Mouse (Mus musculus): ENCODE results near the gene Mrps34.

The Mrps34 gene

DNA sequence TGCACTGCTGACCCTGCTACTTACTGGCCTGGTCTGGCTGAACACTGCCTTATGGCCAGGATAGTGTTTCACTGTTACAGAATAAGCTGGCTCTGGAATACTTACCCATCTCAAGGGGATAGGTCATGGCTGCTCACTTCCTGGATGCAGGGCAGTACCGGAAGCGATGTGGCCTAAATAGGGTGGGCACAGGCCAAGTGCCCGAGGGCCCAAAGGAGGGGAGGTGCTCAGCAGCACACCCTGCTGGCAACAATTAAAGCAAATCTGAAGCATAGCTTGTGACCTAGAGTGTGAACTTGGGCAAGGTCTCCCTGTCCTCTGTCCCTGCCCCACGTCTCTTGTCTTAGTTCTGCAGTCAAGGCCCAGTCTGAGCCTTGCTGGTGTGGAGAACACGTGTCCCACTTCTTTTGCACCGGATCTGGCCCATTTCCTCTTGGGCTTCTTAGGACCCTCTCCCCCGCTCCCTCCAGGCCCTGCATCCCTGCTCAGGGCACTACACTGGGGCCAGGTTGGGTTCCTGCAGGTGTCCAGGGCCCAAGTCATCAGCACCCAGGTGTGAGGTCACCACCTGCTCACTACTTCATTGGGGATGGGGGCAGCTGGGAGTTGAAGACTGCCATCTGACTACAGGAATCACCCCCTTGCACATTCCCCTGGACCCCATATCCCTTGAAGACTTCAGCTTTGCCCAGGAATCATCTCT, 13.0 kb upstream of the Mrps34 start:
- no peak for DNase-seq (ENCODE audit: low spot score in 2 of 2)

DNA sequence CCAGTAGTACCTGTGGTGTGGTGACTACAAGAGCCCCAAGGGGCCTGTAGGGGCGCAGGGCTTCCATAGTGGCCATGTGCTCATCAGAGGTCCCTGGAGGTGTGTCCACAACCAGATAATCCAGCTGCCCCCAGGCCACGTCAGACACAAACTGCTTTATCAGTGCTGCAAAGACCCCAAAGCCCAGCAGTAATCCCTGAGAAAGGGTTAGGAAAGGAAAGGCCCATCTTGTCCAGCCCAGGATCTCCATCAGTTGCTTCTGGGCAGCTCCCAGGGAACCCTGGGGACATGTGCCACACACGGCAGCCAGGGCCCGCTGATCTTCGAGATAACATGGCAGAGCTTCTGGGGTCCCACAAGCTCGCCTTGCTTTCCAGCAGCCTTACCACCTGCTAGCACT, 10.5 kb upstream of the Mrps34 start:
- no peak for DNase-seq (ENCODE audit: low spot score in 2 of 2)

DNA sequence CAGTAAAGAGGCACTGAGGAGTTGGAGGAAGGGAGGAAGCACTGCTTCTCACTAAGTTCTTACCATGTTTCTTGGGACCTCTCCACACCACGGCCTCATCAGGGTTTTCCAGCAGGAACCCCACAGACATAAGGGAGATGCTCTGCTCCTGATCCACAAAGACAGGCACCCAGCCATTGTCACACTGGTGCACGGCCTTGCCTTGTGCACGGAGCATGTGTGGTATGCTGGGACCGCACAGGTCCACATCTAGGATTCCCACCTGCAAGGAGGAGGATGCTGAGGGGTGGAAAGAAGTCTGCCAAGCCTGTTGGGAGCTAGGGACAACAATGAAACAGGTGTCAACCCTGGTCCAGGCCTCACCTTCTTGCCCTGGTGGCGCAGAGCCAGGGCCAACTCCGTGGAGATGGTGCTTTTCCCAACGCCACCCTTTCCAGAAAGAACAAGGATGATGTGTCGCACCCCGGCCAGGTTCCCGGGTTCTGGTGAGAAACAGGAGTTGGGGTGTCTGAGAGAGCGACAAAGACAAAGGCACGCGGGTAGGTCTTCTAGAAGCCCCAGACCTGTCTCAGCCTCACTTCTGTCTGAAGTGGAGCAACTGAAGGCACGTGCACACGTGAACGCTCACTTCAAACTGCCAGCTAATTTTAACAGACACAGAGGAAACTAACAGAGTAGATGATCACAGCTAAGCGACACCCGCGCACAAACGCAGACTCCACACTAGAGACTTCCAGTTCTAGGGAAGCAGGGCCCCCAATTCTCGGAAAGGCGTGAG, 9.4 kb upstream of the Mrps34 start:
- no peak for DNase-seq (ENCODE audit: low spot score in 2 of 2)

DNA sequence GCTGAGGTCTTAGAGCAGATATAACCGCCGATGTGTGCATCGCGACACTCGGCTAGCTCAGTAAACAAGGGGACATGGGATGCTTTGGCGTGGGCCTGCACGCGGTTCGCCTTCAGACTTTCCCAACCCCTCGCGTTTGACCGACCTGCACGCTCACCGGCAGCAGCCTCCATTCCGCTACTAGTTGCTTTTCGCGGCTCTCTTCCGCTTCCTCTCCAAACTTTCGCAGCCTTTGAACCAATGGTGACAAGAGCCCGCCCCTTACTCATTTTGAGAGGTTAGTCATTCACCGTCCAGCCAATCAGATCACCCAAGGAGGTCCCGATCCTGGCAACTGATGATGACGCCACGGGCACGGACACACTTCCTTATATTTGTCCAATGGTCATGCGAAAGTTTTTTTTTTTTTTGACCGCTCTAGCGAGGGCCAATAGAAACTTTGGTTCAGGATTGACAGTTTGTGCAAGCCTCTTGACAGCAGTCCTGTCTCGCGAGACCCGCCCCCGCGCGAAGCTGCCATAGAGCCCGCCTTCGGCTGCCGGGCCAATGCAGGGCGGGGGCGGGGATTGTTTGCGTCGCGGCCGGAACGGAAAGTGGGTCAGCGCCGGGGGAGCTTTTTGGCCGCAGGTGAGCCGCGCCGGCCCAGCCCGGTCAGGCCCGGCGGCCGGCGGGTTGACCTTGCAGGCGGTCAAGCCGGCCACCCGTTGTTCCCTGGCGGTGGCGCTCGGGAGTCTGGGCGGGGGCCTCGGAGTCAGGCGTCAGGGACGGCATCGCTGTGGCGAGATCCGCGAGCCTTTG, 8.6 kb upstream of the Mrps34 start, which contains the start of the genes Nubp2 and Spsb3:
TSS of gene Nubp2 (minus strand) at position 216 of the 798 bp plus-strand sequence.
TSS of gene Spsb3 (plus strand) at position 510 of the 798 bp plus-strand sequence.
- peak; percentile 99 to 100 for DNase-seq (ENCODE audit: low spot score in 2 of 2)

DNA sequence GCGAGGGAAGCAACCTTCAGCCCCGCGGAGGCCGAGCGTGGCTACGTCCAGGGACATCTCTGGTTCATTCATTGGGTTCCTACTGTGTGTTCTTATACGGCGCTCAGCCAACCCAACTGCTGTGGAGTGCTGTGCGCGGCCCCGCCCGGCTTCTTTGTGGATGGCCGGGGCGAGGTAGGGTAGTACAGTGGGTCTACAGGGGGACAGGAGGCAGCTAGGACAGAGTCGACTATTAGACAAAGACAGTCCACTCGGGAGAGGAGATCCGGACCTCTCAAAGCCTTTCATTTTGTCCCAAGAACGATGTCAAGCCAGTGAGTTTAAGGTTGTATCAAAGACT, 8.0 kb upstream of the Mrps34 start:
- no peak for DNase-seq (ENCODE audit: low spot score in 2 of 2)

DNA sequence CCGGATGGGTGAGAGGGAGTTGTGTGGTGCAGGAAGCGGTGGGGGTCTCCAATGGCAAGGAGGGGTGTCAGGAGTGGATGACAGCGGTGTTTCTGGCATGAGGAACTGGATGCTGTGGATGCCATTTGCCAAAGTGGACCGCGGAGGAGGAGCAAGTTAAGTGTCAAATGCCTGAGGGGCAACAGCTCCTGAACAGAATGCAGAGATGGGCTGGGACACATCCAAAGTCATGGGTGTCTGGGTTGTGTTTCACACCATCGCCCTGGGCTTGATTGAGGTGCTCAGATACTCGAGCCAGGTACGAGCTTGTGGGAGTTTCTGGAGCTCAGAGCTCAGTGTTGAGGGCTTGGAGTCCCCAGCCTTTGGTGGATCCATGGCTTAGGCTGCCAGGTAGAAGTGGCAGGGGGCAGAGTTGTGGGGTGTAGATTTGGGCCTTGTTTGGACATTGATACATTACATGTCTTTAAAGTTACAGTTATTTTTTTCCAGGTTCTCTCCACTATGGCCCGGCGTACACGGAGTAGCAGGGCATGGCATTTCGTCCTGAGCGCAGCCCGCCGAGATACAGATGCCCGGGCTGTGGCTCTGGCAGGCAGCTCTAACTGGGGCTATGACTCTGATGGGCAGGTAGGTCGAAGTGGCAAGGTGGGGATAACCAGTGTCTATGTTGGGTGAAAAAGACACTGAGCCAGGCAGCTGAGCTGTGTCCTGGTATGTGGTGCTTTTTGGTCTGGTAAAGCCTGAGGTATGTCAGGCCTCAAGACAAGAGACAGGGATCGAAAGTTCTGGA, 7.4 kb upstream of the Mrps34 start:
- DNase-seq (ENCODE audit: low spot score in 2 of 2), result no peak

DNA sequence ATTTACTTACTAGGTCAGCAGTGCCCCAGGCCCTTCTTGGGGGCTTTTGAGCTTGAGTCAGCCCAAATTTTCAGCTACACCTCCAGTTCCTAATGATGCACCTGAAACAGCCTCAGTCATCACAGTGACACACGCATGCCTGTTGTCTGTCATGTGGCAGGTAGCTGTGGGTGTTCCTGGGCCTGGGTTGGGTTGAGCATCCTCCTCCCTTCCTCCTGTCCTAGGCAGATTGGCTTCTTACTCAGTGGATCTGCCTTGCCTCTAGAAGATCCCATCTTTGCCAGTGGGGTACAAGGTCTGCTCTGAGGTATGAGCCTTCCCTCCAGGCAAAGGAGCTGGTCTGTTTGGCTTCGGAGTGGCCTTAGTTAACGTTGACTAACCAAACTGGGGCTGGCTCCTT, 6.1 kb upstream of the Mrps34 start:
- no peak for DNase-seq (ENCODE audit: low spot score in 2 of 2)

DNA sequence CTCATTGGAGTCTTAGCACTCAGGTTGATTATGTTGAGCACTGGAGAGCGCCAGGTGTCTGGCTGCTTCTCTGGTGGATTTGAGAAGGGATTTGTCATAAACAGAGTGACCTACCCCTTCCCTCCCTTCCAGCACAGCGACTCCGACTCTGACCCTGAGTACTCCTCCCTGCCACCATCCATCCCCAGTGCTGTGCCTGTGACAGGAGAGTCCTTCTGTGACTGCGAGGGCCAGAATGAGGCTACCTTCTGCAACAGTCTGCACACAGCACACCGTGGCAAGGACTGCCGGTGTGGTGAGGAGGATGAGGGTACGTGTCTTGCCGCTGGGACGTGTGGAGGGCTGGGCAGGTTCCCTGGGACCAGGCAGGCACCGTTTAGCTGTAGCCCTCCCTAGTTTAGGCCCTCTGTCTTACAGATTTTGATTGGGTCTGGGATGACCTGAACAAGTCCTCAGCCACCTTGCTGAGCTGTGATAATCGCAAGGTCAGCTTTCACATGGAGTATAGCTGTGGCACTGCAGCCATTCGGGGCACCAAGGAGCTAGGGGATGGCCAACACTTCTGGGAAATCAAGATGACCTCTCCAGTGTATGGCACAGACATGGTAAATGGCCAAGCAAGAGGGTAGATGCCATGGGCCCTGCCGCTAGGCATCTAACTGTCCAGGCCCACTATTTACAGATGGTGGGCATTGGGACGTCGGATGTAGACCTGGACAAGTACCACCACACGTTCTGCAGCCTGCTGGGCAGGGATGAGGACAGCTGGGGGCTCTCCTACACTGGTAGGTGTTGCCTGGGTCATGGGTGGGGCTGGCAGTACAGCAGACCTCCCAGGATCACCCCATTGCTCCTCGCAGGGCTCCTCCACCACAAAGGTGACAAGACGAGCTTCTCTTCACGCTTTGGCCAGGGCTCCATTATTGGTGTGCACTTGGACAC, 4.5 kb upstream of the Mrps34 start:
- no peak for DNase-seq (ENCODE audit: low spot score in 2 of 2)

DNA sequence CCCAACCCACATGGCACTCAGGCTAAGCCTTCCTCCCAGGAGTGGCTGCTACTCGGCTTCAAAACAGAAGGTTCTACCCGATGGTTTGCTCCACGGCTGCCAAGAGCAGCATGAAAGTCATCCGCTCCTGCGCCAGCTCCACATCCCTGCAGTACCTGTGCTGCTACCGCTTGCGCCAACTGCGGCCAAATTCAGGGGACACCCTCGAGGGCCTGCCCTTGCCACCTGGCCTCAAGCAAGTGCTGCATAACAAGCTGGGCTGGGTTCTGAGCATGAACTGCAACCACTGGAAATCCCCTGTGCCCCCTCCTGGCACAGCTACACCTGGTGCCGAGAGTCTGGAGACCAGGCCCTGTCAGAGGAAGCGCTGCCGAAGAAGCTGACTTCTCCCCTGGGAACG, 3.6 kb upstream of the Mrps34 start:
- no peak for DNase-seq (ENCODE audit: low spot score in 2 of 2)

DNA sequence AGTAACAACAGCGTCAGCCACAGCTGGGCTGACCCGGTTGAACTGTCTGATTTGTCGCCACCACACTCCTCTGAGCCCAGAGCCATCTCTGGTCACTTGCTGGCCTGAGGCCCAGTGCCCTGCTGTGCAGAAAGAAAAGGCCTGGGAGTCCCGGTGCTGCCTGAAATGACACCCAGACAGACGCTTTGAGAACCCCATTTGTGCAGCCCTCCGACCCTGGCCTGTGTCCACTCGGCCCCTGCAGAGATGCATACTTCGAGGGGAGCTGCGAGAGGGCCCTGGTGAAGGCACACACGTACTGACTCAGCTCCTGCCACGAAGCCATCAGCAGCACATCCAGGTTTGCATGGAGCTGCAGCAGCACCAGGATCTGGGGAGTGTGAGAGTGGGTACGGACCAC, 2.1 kb upstream of the Mrps34 start:
- no peak for DNase-seq (ENCODE audit: low spot score in 2 of 2)

DNA sequence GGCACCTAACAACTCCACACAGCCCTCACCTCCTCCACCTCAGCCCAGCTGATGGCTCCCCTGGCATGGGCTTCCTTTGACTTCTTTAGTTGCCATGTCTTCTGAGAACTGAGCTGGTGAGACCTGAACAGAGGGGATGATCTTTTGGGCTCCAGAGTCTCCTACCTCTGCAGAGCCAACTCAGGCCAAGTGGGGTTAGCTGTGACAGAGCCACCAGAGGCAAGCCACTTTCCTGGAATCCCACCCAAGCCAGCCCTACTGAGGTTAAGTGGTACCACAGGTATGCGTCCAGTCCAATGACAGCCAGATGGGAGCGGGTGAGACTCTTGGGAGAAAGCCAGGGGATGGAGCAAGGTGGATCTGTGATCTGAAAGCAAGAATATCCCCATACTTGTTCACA, 1.6 kb upstream of the Mrps34 start:
- no peak for DNase-seq (ENCODE audit: low spot score in 2 of 2)

DNA sequence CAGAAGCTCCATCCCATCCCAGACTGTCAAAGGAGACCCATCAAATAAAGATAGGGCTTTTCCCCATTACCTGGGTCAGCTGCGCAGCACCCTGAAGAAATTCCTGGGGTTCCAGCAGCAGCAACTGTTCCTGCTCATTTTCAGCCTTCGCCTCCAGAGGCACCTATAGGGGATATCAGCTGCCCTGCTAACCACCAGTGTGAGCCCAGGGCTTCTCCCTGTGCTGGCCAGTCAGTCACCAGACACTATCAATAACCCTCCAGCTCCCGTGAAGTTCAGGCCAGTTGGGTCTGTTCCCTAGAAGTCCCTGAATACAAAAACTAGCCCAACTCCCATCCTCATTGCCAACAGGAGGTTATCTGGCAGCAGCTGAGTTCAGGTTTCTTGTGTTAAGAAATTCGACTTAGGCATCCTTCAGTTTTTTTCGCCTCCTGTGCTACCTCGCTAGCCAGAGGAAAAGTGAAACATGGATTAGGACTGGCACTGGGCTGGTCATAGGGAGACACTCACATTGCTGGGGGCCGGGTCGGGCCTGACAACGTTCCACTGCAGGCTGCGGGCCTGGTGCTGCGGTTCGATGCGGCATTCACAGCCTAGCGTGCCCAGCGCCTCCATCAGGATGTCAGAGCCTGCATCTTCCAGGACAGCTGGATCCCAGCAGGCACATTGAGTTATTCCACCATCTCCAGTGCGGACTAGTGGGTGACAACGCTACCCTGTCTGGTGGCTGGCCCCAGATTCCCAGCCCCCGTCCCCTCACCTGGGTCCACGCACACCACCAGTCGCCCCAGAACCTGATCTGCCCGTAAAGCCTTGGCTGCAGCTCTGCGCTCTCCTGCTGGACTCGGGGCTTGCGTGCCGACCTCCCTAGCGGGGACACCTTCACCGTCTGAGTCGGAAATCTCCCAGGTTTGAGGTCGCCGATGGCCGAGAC, 588 bp upstream of the Mrps34 start:
- DNase-seq (ENCODE audit: low spot score in 2 of 2), result no peak

DNA sequence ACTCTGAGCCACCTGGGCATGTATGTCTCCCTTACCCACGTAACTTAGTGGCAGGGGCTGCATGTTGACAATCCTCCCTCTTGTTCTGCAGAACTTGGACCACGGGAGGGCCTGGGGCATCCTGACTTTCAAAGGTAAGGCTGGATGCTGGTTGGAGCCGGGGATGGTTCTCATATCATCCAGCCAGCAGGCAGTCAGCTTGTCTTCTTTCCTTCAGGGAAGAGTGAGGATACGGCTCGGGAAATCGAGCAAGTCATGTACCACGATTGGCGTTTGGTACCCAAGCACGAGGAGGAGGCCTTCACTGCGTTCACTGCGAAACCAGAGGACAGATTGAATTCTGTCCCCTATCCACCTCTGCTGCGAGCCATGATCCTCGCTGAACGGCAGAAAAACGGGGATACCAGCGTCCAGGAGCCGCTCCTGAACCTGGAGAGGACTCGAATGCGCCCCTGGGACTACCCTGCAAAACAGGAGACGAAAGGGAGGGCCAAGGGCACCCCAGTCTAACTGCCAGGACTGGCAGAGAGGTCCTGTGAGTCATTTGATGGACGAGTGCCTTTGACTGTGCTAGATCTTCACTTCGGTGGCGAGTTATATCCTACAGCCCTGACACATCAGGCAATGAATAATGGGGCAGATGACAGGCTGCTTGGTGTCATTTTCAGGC, 790 bp downstream of the Mrps34 start:
- DNase-seq (ENCODE audit: low spot score in 2 of 2), result no peak

DNA sequence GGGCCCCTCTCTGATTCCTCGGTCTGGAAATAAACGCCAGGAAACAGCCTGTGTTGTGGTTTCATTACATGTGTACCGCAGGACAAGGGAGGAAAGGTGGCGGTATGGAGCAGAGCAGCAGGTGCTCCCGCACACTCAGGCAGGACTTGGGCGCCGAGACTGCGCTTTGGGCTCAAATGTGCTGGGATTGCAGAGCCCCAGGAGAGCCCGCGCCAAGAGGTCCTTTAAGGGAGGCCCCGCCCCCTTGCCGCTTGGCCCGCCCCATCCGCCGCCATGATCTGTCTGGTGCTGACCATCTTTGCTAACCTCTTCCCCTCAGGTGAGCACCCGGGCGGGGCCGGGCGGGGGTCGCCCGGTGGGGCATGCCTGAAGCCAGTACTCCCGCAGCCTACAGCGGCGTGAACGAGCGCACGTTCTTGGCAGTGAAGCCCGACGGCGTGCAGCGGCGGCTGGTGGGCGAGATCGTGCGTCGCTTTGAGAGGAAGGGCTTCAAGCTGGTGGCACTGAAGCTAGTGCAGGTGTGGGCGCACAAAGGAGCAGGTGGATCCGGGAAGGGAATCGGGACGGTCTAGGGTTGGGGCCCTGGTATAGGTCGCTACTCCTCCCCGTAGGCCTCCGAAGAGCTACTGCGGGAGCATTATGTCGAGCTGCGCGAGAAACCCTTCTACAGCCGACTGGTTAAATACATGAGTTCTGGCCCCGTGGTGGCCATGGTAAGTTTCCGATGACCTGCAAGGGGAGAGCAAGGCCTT, 1.5 kb downstream of the Mrps34 start, which contains the start of gene Nme3:
TSS of gene Nme3 (plus strand) at position 260 of the 752 bp plus-strand sequence.
- peak; percentile 65 to 71 for DNase-seq (ENCODE audit: low spot score in 2 of 2)

DNA sequence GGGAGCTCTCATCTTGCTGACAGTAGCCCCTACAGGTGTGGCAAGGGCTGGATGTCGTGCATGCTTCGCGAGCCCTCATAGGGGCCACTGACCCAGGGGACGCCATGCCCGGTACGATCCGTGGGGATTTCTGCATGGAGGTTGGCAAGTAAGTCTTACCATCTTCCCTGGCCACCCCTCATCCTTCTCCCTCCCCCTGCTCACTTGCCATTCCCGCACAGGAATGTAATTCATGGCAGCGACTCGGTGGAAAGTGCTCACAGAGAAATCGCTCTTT, 2.0 kb downstream of the Mrps34 start:
- DNase-seq (ENCODE audit: low spot score in 2 of 2), result no peak

DNA sequence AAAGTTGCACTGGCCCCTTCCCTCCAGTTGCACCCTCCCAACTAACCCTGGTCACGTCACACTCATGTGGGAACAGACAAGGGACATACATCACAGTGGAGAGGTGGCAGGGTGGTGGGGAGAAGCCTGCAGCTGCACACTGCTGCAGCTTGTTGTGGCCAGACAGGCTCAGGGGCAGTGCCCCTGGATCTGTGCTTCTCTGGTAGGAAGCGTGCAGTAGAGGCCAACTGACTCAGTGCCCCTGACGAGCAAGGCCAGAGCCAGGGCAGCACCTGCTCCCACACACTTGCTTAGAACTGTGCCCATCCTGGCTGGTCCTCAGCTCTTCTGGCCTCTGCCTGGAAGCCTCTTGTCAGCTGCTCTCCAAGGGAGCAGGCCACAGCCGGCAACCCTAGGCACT, 2.7 kb downstream of the Mrps34 start:
- DNase-seq (ENCODE audit: low spot score in 2 of 2), result no peak

DNA sequence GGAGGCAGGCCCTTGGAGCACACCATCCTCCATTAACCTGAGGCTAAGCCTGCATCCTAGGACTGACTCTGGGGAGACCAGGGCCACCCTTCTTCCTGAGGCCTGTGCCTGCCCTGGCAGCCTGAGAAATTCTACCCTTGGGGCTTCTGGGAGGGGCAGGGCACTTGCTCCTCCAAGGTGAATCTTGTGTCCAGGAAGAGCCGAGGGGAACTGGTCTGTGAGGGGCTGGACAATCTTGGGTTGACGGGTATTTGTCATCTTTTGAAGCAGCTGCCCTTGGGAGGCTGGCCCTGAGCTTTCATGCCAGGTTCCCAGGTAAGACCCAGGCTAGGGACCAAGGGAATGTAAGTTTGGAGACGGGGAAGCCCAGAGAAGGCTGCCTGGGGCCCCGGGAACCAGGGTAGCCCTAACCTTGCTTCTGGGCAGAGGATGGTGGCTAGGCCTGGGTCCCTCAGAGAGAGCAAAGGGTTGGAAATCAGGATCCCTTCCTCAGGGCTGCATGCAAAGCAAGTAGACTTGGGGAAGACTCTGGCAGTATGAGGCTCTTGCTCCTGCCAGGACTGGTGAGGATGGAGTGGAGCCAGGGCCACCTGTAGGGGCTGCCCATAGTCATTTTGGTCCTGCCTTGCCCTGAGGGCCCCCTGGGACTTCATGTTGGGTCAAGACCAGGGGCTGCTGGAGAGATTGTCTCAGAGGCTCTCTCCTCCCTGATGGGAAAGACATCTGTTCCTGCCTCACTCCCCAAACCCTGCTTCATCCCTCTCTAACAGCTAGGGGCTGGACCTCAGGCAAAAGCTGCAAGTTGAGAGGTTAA, 3.3 kb downstream of the Mrps34 start:
- DNase-seq (ENCODE audit: low spot score in 2 of 2), result no peak

DNA sequence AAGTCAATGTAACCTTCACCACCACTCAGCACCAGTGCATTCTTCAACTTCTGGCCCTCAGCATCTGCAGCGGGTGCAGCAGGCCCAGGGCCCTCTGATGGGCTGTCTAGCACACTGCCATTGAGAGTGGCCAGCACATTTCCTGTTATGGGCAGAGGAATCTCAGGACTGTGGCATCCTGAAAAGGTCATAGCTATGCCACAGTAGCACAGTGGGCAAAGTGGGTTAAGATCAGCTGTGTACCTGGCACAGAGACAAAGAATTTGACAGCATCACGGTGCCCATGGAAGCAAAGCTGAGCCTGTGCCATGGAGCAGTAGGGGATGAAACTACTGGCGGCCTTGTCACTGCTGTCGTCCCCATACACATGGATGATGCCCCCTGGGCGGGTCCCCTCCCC, 4.2 kb downstream of the Mrps34 start:
- peak; percentile 70 to 71 for DNase-seq (ENCODE audit: low spot score in 2 of 2)
